Mouse (Mus musculus): ENCODE data around the gene Cpox. TPM values are rescaled to one million over a fixed set of nuclear protein-coding genes. Genes with fewer than 3 reads are reported as not detected.

Cpox gene
- polyA plus RNA-seq (2014; fragmentation: Illumina TruSeq; extraction: RNeasy Lipid Tissue Mini Kit (QIAGEN cat#74804); ENCODE audit: low read depth, low replicate concordance) = 50.0 TPM

GRCm38 (mm10) chr16:58669917-58670630, at the start of gene Cpox:
Gene Cpox, plus strand, starts transcription at chr16:58670292.

DNA sequence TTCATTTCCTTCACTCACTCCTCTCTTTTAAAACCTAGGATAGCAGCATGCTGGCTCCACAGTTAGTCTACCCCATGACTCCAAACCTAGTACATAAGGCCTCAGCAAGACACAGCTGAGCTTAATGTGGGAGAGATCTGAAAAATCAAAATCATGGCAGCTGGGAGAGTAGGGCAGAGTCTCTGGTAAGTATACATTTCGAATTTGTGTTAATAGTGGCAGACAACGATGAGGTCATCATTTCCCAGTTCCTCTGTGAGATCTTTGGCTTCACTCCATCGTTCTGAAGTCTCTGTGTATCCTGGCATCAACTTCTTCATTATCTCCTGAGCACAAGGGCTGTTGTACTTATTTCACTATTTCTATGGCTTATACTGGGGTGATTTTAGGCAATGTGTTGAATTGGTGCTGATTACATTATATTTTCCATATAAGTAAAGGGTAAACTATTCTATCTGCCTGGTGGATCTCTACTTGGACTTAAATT, 31.4 kb upstream of the Cpox start, which contains the start of gene E330017A01Rik:
Gene E330017A01Rik, minus strand, starts transcription at position 51 of the 487 bp plus-strand sequence.

DNA sequence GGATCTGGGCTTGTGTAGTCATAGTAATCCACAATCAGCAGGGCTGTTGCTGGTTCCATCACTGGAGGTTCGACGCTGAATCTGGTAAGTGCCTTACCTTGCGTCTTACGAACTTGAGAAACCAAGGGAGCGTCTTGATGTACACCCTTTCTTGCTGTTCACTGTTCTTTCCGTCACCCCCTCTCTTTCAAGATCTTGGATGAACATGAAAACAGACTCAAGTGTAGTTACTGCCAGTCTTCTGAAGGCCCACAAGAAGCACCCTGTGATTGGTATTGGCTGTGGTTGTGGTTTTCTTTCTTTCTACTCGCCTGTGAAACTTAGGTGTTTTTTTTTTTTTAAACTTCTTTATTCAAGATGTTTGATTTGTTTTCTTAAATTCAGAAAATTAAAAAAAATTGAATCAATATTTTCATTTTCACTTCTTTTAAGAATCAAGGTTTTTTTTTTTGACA, 48.6 kb downstream of the Cpox start, which contains the start of gene Gpr15:
Gene Gpr15, minus strand, starts transcription at position 405 of the 455 bp plus-strand sequence.

DNA sequence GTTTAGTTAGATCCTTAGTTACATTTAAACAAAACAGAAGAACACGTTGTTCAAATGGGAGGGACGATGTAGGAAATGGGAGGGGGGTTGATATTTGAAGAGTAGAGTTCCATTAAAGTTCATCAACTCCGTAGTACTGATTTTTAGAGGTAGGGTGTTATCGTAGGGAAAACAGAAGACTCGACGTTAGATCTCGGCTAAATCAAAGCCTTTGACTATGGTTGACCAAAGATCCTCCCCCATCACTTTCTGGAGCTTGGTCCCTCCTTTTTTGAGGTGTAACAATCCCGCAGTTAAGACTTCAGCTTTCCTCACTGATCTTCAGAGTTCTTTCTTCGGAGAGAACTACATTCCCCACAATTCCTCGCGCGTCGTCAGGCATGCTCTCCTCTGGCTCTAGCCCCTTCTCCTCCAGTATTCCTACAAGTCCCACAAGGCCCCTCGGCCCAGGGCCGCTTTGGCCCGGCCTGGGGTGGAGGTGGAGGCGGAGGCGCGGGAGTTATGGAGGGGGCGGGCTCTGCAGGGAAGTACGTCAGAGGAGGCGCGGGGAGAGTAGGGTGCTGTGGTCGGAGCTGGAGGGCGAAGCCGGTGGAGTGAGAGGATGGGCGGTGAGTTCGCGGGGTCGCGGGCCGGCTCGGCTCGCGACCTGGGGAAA, 57.5 kb downstream of the Cpox start, which contains the start of gene Cldnd1:
Gene Cldnd1, plus strand, starts transcription at position 434 of the 655 bp plus-strand sequence.

GRCm38 (mm10) chr16:58763076-58763475, 93.0 kb downstream of the Cpox start, which contains the start of gene Olfr172:
Gene Olfr172, minus strand, starts transcription at chr16:58763176.

Other genes starting within 250 kb of the Cpox start
- 693 TPM for gene St3gal6, start 146.0 kb upstream of the Cpox start, polyA plus RNA-seq (2014; fragmentation: Illumina TruSeq; extraction: RNeasy Lipid Tissue Mini Kit (QIAGEN cat#74804); ENCODE audit: low read depth, low replicate concordance)
- not detected for gene Gm813, start 53.3 kb upstream of the Cpox start, polyA plus RNA-seq (2014; fragmentation: Illumina TruSeq; extraction: RNeasy Lipid Tissue Mini Kit (QIAGEN cat#74804); ENCODE audit: low read depth, low replicate concordance)
- not detected for gene E330017A01Rik, start 31.6 kb upstream of the Cpox start, polyA plus RNA-seq (2014; fragmentation: Illumina TruSeq; extraction: RNeasy Lipid Tissue Mini Kit (QIAGEN cat#74804); ENCODE audit: low read depth, low replicate concordance)
- gene Gpr15, start 48.8 kb downstream of the Cpox start, polyA plus RNA-seq (2014; fragmentation: Illumina TruSeq; extraction: RNeasy Lipid Tissue Mini Kit (QIAGEN cat#74804); ENCODE audit: low read depth, low replicate concordance) = not detected
- 127 TPM for gene Cldnd1, start 57.6 kb downstream of the Cpox start, polyA plus RNA-seq (2014; fragmentation: Illumina TruSeq; extraction: RNeasy Lipid Tissue Mini Kit (QIAGEN cat#74804); ENCODE audit: low read depth, low replicate concordance)
- gene Olfr172, start 92.9 kb downstream of the Cpox start, polyA plus RNA-seq (2014; fragmentation: Illumina TruSeq; extraction: RNeasy Lipid Tissue Mini Kit (QIAGEN cat#74804); ENCODE audit: low read depth, low replicate concordance) = not detected
- not detected for gene Olfr173, start 130.0 kb downstream of the Cpox start, polyA plus RNA-seq (2014; fragmentation: Illumina TruSeq; extraction: RNeasy Lipid Tissue Mini Kit (QIAGEN cat#74804); ENCODE audit: low read depth, low replicate concordance)
- gene Olfr175-ps1, start 156.5 kb downstream of the Cpox start, polyA plus RNA-seq (2014; fragmentation: Illumina TruSeq; extraction: RNeasy Lipid Tissue Mini Kit (QIAGEN cat#74804); ENCODE audit: low read depth, low replicate concordance) = not detected
- not detected for gene Olfr177, start 204.5 kb downstream of the Cpox start, polyA plus RNA-seq (2014; fragmentation: Illumina TruSeq; extraction: RNeasy Lipid Tissue Mini Kit (QIAGEN cat#74804); ENCODE audit: low read depth, low replicate concordance)
- not detected for gene Olfr178, start 221.8 kb downstream of the Cpox start, polyA plus RNA-seq (2014; fragmentation: Illumina TruSeq; extraction: RNeasy Lipid Tissue Mini Kit (QIAGEN cat#74804); ENCODE audit: low read depth, low replicate concordance)